Mouse (Mus musculus) thymus, adult 2 months (tissue): ENCODE results near the gene E030030I06Rik.

Source experiments
- CTCF ChIP-seq: fragments of 200-500 bp; IDR thresholded peaks from 2 replicates; pipeline ENCODE4 v1.5.1; 2012; ENCODE audit warnings: mild to moderate bottlenecking, control low read depth, low read length, moderate library complexity, borderline replicate concordance; ENCODE audit not compliant: control insufficient read depth, poor library complexity, insufficient read depth; ENCODE audit errors: extremely low read depth
- POLR2A ChIP-seq: fragments of 200-500 bp; IDR thresholded peaks from 2 replicates; pipeline ENCODE4 v1.6.1; 2012; ENCODE audit warnings: mild to moderate bottlenecking, low read length, control low read depth, moderate library complexity; ENCODE audit not compliant: control insufficient read depth, poor library complexity, insufficient read depth; ENCODE audit errors: extremely low read depth

DNA sequence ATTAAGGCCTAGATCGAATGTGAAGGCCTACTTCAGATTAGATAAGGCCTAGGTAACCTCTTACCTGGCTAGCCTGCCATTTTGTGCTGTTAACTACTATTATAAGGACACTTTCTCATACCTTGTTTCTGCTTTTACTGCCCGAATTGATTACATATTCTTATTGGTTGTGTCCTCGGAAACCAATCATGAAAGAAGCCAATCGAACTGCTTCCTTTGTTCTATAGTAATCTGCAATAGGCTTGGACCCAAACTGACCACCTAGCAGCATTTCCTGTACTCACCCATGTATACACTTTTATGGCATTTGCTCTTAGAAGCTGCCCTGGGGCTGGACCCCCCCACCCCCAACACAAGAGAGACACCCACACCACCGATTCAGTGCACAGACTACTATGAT lies 6.1 kb downstream of the E030030I06Rik start:
- TF ChIP-seq POLR2A (no peak), CTCF (no peak)
